ENCODE assay signal across 8 mouse cellular contexts in the genomic region with DNA sequence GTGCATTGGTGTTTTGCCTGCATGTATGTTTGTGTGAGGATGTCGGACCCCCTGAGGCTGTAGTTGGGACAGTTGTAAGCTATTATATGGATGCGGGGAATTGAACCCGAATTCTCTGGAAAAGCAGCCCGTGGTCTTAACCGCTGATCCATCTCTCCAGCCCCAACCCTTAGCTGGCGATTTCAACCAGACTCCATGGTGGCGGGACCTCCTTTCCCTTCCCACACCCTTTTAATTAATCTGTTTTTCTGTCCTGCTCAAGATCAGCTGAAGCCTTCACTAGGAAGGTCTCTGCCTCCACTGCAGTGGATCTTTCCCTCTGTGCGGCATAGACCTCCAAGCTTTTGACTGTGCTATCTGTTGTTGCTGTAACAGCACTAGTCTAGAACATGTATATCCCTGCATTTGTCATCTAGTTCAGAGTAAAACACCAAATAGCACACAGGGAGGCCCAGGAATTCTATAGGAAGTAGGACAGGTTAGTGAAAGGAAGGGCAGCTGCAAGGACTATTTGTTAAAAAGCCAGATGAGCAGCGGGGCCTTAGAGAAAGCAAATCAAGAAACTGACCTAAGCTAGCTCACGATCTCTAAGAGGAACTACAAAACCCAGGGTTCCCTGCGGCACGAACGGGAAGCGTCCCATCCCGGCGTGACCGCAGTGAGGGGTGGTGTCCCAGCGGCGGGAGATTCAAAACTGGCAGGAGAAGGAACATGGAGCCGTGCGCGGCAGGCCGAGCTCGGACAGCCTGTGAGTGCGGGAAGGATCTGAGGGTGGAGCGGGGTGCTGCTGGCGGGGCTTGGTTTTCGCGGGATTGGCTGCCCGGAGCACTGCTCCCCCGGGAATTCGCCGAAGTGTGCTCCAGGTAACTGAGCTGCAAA. TPM values are rescaled to one million over a fixed set of nuclear protein-coding genes. Genes with fewer than 3 reads are reported as not detected.
DNase-seq lines count a peak whose midpoint lies in the region; ATAC-seq and TF ChIP-seq lines count a peak whose summit lies in the region.

Gene Iqgap3 (plus strand): TSS at position 627 of the 879 bp plus-strand sequence.

- H3K4me2 ChIP-seq in lung, embryonic 15.5 days = peak within 1 kb of the TSS; percentile 79

- H3K4me3 ChIP-seq in lung, embryonic 15.5 days = peak within 1 kb of the TSS; percentile 74
- peak within 1 kb of the TSS; percentile 26 for H3K4me3 ChIP-seq in olfactory bulb, adult 2 months (ENCODE audit: insufficient read depth, low read depth, low read length)

- TF ChIP-seq POLR2A in olfactory bulb, adult 2 months (IDR thresholded peaks at IDR 0.05; ENCODE audit: insufficient read depth, low read depth, low read length) = 0 out of 2 replicates have a peak, but pooled peaks have one; percentile 14

- H3K36me3 ChIP-seq in lung, embryonic 15.5 days = peaks cover 14% of the 10 kb centered on the region

- WGBS in lung, embryonic 15.5 days = 19% methylated on average over 33 of the region's 33 CpGs
- 19% methylated on average over 33 of the region's 33 CpGs for WGBS in olfactory bulb, adult 2 months

- H3K27me3 ChIP-seq in lung, embryonic 15.5 days = no peaks in the 10 kb centered on the region

- peaks cover 20% of the 10 kb centered on the region for H3K4me1 ChIP-seq in lung, embryonic 15.5 days
- H3K4me1 ChIP-seq in olfactory bulb, adult 2 months (ENCODE audit: control insufficient read depth, insufficient read depth, low read length) = peaks cover 4% of the 10 kb centered on the region

- no peaks in the 10 kb centered on the region for H3K9me3 ChIP-seq in lung, embryonic 15.5 days

- peak within 1 kb of the TSS; percentile 67 for H3K27ac ChIP-seq in lung, embryonic 15.5 days
- 0 out of 2 replicates have a peak within 1 kb of the TSS, but pooled peaks have one; percentile 21 for H3K27ac ChIP-seq in olfactory bulb, adult 2 months (ENCODE audit: insufficient read depth, low read depth, low read length)

- no peak for TF ChIP-seq CTCF in olfactory bulb, adult 2 months (IDR thresholded peaks at IDR 0.05; ENCODE audit: insufficient read depth, low read depth, low read length)

- ATAC-seq in hematopoietic stem cell, adult 5-6 weeks (replicated peaks in 1 of 2; ENCODE audit: insufficient read depth in 1 of 2, low FRiP score in 2 of 2, low TSS enrichment in 1 of 2, low read depth in 1 of 2, poor library complexity in 2 of 2, severe bottlenecking in 2 of 2) = peak; percentile 80 to 94
- peak; percentile 89 for ATAC-seq in lung, embryonic 15.5 days (ENCODE audit: borderline replicate concordance, extremely low read depth, low FRiP score, low TSS enrichment)

- DNase-seq in MN1 (ENCODE audit: low spot score) = peak; percentile 98
- DNase-seq in cerebellum, adult 8-10 months = peak; percentile 84
- DNase-seq in forelimb bud, embryonic 11.5 days (ENCODE audit: low read depth, low spot score) = peak; percentile 81
- peak; percentile 55 for DNase-seq in layer of hippocampus, adult 9-10 months (ENCODE audit: low spot score)
- peak; percentile 68 to 76 for DNase-seq in thymus, adult 18-20 months

- H3K9ac ChIP-seq in lung, embryonic 15.5 days = peak within 1 kb of the TSS; percentile 65

RNA-seq across cellular contexts. Expression of gene Iqgap3, which starts in this region (rescaled TPM):
- 12.1 and 15.8 TPM in 2 replicates for total RNA-seq in hematopoietic stem cell, adult 5-6 weeks (2017)
- 25.2 and 26.6 TPM in 2 replicates for polyA plus RNA-seq in lung, embryonic 15.5 days (2015; fragmentation: Nextera tagmentation; extraction: Ambion mirVana)
- polyA plus RNA-seq in olfactory bulb, adult 2 months (2012; ENCODE audit: insufficient read depth, insufficient read length, low replicate concordance, missing spikeins) = not detected in 2 replicates

Comparison
In these comparisons a context has a peak if more than half of its experiments do, and no peak if none do; other contexts are left out.
1. Peak in every context shown above with its lines: DNase-seq, ATAC-seq, H3K4me3 ChIP-seq and H3K27ac ChIP-seq.